Mouse (Mus musculus) R1 (cell line): ENCODE results near the gene Adam26a.
"Not testable (repeated sequence)": the region's sequence is repeated elsewhere in the genome, so short reads cannot be mapped to it uniquely, and the experiment has no call there.

ENCODE experiments used
- DNase-seq: peaks from one replicate; pipeline ENCODE4 v3.0.0-alpha.2; 2018; ENCODE audit warnings: low read depth, low spot score

Adam26a gene

GRCm38 (mm10) chr8:43576607-43577006 lies at the start of gene Adam26a:
Gene Adam26a, minus strand, starts transcription at chr8:43576707.
- DNase-seq = not testable (repeated sequence)

- DNase-seq = peak; percentile 80
Observed at GRCm38 (mm10) chr8:43616046-43616445, 39.5 kb upstream of the Adam26a start.

- peak; percentile 57 for DNase-seq
Observed at GRCm38 (mm10) chr8:43603657-43604056, 27.1 kb upstream of the Adam26a start.

GRCm38 (mm10) chr8:43603166-43603565 lies 26.7 kb upstream of the Adam26a start:
- peak; percentile 65 for DNase-seq

- DNase-seq = not testable (repeated sequence)
Observed at GRCm38 (mm10) chr8:43528006-43528405, 48.5 kb downstream of the Adam26a start, which contains the start of gene Adam26b. Gene Adam26b, minus strand, starts transcription at chr8:43528106.
